Mouse (Mus musculus) activated CD4-positive, CD25-positive, alpha-beta regulatory T cell, adult 4 months (primary cell): ENCODE results near the gene Lamtor2. TPM values are rescaled to one million over a fixed set of nuclear protein-coding genes. Genes with fewer than 3 reads are reported as not detected.

Source experiments
- ATAC-seq: one replicate; pipeline ENCODE4 v1.8.0; 2017
- polyA plus RNA-seq, 2 experiments: library from polyadenylated mRNA; unstranded; fragments of 100-300 nt; shearing (Covaris generic); gene quantifications; one replicate each; pipeline ENCODE4 v1.2.1; 2017

Lamtor2 gene
- polyA plus RNA-seq, 2 experiments from 2014 or later = 132 to 197 TPM

DNA sequence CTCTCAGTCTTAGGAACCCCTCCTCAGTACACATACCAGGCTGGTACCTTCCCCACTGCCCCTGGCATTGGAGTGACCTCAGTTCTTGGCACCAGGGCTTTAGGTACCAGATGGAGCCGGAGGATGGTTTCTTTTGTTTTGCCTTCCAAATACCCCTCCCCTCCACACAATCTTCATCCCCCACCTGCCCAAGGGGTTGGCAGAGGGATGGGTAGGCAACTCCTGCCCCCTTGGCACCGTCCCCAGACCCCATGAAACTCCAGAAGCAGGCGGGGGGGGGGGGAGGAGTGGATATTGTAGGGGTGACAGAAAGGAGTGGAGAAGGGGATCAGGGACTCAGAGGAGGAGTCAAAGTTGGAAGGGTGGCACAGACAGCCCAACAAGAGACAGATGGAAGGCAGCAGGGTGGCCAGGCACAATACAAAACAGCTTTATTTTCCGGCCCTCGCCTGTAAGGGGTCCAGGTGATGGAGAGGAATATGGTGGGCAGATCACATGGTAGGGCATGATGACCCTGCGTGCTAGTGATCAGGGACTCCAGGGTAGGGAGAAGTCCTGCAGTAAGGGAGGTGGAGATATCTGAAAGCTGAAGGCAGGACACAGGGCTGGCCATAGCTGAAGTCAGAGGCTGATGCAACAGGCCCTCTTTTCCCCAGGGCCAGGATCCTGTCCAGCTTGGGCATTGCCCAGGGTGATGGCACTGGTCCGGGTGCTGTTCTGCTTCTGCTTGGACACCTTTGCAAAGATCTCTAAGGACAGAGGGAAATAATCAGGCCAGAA, 11.1 kb downstream of the Lamtor2 start:
- ATAC-seq = no peak

DNA sequence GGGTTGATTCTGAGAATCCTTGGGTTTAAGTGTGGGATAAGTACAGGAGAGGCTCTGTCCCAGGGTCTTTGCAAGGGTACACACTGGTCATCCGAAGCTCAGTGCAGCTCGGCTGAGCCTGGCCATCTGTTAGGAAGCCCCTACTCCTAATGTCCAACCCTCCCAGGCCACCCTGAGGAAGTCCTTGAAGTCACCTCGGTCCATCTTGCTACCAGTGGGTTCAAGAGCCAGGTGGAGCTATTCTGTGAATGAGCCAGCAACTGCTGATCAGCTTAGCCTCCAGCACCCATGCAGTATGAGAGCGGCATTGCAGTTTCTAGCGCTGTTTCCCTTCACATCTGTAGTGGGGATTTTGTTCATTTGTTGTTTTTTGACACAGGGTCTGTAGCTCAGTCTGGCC, 12.8 kb downstream of the Lamtor2 start:
- ATAC-seq = no peak

DNA sequence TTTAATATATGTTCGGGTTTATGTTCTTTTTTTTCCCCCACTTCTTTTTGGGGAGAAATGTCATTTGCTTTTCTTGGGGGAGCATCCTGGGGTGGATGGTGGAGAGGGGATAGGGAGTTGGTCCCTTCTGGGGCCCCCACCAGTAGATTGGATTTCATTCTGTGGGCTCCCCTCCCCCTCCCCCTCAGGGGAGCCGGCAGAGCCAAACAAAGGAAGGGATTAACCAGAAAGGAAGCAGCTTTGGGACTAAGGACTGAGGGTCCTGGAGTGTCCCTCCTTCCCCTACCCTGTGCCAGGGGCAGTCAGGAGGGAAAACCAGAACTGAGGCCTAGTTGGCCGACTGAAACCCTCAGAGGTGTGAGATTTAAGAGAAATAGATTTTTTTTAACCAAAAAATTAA, 13.5 kb downstream of the Lamtor2 start:
- ATAC-seq = no peak

DNA sequence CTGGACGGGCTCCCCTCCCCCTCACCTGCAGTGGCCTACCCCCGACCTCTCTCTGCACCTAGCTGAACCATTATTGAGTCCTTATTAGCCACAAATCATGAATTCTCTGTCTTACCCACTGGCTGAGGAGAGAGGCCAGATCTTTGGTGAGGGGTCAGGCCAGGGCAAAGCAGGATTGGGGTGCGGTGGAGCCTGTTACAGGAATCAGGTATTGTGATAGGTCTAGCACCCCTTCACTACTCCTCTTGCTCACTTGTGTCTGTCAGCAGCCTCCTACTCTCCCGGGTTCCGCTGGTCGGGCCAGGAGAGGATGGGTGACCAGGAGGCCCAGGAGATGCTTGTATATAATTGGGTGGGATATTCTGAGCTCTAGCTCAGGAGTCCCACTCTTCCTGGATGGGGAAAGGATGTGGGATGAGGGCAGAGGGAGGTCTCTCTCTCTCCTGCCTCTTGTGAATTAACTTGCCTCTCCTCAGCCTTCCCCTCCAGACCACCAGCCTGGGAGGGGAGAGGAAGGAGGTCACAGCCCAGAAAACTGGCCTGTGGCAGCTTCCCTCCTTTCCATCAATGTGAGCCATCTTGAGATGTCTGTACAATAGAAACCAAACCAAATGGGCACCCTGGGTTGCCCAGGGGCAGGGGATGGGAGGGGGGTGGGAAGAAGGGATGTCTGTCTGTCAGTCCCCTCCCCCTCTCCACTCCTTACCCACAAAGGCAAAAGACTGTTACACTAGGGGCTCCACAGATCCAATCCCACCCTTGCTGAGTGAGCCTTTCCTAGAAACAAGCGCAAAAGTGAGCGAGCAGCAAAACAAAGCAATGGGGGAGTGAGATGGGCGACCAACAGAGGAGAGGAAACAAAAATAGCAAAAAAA, 14.4 kb downstream of the Lamtor2 start:
- no peak for ATAC-seq

DNA sequence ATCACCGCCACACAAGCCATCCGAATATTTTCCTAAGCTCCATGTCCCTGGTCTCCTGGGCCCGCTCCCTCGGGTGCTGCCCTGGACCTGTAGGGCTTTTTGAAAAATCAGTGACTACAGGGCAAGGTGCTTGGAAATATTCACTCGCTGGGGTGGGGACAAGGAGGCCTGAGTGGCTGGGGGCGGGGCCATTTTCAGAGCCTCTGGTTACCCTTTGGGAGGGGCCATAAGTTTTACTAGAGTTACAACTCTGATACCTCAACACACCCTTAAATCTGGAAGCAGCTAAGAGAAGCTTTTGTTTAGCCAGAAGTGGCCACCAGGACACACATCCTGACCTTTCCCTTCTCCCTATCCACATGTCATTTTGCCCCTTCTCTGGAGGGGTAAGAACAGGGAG, 15.7 kb downstream of the Lamtor2 start:
- no peak for ATAC-seq

DNA sequence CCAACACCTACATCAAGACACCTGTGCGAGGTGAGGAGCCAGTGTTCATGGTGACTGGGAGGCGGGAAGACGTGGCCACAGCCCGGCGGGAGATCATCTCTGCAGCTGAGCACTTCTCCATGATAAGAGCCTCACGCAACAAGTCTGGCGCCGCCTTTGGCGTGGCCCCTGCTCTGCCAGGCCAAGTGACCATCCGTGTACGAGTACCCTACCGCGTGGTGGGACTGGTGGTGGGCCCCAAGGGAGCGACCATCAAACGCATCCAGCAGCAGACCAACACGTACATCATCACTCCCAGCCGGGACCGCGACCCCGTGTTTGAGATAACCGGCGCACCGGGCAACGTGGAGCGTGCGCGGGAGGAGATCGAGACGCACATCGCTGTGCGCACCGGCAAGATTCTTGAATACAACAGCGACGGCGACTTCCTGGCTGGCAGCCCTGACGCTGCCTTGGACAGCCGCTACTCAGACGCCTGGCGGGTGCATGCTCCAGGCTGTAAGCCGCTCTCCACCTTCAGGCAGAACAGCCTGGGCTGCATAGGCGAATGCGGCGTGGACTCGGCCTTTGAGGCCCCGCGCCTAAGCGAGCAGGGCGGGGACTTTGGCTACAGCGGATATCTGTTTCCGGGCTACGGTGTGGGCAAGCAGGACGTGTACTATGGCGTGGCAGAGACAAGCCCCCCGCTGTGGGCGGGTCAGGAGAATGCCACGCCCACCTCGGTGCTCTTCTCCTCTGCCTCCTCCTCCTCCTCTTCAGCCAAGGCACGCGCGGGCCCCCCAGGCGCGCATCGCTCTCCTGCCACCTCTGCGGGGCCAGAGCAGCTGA, 16.6 kb downstream of the Lamtor2 start:
- ATAC-seq = no peak

DNA sequence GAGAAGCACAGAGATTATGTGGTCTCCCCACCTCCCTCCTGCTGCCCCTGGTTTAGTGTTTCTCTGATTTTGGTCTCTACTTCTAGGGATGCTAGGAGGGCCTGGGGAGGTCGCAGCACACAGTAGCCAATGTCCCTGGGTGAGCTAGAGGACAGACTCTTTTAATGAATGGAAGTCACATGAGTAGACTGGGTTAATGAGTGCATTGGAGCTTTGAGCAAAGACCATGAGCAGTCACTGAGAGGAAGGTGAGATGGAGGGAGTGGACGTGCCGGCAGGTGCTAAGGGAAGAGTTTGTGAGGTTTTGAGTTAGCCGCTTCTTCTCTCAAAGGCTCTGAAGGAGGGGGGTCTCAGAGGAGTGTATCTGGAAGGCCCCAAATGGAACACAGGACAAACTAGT, 17.3 kb downstream of the Lamtor2 start:
- no peak for ATAC-seq

DNA sequence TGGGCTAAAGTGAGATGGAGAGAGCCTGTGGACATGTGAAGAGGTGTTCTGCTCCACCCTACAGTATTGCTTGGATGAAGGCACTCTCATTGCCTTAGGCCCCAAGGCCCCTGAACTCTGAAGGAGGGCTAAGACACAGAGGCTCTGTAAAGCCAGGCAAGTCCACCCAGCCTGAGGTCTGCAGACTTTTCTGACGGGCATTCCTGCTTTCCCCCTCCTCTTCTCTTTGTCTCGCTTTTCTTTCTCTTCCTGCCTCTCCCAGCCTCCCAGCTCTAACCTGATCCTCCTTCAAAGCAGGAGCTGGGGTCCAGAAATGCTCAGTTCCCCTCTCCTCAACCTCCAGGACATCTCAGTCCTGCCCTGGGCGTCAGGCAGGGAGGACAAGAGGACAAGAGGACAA, 17.9 kb downstream of the Lamtor2 start:
- no peak for ATAC-seq

DNA sequence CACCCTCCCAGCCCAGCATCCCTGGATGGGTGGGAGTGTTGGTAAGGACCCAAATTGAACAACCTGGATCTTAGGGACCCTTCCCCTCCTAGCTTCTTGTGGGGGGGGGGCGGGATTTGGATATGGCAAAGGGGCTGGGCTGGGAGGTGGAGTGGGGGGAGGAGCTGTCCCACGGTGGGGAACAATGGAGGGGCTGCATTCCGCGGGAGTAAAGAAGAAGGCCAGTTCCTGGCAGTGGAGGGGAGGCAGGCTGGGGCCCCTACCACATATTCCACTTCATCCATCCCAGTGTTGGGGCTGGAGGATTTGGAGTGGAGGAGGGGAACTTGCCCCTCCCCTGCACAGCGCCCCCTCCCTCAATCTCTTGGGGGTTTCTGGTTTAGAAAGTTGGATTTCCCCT, 19.2 kb downstream of the Lamtor2 start:
- no peak for ATAC-seq

DNA sequence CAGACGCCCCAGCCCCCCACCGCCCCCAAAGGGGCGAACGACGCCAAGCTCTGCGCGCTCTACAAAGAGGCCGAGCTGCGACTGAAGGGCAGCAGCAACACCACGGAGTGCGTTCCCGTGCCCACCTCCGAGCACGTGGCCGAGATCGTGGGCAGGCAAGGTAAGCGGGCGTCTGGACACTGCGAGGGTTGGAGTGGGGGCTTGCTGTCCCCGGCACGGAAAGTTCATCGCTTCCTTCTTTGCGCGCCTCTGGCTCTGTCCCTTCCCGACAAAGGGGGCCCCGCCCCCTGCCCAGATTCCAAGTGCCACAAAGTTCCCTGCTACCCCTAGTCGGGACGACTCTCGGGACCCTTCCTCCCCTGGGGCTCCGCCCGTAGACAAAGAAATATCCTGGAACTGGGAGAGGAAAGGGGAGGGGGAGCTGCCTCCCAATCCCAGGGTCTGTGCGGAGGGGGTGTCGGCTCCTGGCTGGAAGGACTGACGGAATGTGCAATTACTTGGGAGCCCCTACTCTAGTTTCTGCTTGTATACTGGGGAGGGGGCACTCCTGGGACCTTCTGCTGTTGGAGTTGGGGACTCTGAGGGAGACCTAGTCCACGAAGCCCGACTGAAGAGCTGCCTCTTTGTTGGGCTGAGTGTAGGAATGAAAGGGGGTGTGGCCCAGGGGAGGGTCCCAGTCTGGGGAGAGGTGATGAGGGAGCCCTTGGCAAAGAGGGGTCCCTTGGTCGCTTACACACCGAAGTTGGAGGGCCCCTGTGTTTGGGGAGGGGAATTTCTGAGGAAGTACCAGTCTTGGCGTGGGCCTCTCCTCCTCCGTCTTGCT, 20.0 kb downstream of the Lamtor2 start:
- no peak for ATAC-seq

DNA sequence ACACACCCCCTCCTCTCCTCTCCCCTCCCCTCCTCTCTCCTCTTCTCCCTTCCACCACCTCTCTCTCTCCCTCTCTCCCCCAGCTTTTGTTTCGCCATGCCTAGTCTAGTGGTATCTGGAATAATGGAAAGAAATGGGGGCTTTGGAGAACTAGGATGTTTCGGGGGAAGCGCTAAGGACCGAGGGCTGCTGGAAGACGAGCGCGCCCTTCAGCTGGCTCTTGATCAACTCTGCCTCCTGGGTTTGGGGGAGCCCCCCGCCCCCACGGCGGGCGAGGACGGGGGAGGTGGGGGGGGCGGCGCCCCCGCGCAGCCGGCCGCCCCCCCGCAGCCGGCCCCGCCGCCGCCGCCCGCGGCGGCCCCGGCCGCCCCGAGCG, 20.6 kb downstream of the Lamtor2 start, which contains the start of gene Mex3a:
Mex3a (plus strand) TSS at position 97 of the 376 bp plus-strand sequence.
- ATAC-seq = no peak

DNA sequence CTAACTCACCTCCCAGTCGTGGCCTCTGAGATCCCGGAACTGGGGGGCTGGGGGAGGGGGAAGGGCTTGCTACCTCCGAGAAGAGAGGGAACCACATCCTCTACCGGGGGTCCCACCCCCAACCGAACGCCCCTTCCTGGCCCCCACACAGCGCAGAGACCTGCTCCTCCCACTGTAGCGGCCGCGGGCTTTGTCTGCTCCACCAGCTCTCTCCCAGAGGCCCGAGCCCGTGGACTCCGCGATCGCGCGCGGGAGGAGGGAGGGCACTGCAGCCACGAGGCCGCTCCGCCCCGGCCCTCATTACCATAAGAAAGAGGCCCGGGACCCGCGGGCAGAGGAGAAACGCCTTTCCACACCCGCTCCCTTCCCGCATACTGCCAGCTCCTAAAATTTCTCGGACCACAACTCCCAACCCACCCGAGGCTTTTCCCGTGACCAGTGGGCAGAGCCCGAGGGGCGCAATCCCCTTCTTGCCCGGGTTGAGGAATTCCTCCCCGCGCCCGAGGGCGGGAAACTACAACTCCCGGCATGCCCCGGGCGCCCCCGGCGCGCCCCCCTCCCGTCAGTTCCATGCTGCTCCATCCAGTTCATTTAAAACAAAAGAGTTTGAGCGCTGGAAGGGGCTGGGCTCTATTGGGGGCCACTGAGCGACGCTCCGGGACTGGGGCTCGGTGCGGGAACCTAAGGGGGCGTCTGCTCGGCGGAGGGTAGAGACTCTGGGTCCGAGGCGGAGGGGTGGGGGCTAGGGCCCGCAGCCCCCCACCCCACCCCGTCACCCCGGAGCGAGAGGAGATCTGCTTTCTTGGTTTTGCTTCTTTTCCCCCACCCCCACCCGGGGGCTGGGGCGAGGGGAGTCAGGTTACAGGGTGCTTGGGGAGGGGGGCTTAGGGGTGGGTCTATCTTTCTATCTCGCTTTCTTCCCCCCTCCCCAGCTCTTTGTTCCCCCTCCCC, 21.3 kb downstream of the Lamtor2 start:
- ATAC-seq = peak; percentile 76

DNA sequence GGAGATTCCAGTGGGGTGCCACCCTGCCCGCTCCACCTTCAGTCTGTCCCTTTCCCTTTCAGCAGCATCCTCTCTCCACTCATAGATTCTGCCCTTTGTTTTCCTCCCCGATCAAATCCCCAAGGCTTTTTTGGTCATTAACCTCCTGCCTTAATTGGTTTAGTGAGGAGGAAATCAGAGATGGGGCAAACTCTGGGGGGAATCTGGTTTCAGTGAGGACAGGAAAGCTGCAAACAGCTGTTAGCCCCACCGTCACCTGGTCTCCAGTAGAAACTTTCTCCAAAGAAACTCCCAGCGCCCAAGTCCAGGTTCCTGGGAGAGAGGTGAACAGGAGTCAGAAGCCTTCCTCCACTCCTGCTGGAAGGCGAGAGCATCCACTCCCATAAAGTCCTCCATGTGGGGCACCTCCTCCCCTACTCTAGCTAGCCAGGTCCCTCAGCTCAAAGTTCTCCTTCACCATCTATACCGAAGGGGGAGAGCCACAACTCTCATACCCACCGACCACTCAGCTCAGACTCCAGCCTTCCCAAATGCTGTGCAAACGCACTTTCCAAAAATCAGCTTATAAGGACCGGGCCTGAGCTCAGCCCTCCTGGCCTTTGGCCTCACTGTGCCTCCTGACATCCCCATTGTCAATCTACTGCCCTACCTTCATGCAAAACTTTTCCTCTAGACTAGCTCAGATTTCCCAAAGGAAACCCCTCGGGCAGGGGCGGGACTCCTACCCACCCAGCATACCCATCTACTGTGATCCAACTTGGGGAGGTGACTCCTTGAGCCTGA, 22.6 kb downstream of the Lamtor2 start:
- ATAC-seq = no peak

DNA sequence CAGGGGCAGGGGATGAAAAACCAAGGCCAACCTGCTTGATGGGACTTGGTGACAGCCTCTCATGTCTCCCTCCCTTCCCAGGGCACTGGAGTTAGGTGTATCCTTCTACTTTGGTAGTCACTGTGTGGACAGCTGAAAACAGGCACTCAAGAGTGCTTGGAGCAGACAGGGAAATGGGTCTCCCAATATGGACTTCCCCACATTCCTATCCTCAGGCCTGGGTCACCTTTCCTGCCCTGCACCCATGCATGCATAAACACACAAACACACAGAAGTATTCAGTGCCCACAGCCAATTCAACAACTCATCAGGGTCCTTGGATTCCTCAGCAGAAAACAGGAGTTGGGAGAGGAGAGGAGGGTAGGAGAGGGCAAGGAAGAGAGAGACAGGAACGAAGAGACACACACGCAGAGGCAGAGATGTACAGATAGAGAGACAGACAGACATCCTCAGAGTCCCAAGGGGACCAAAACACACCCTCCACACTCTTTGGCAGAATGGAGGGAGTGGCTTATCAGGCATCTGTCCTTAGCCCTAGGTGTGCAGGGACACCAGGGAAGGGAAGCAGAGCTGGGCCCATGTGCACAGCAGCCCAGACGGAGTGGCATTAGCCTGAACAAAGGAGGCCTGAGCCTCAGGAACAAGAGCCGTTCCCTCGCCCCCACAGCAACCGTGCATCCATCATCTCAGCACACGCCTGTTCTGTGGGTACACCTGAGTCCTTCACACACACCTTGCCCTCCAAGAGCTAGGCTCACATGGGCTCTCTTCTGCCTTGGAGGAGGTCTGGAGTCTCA, 23.5 kb downstream of the Lamtor2 start:
- ATAC-seq = no peak

DNA sequence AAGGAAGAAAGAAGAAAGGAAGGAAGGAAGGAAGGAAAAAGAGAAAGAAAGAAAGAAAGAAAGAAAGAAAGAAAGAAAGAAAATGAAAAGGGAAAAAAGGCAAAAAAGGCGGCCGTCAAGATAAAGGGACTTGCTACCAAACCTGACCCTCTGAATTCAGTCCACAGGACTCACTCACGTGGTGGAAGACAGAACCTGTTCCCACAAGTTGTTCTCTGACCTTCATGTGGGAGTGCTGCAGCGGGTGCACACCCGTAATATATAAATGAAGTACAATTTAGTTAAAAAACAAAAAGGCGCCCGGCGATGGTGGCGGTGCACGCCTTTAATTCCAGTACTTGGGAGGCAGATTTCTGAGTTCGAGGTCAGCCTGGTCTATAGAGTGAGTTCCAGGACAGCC, 24.2 kb downstream of the Lamtor2 start:
- no peak for ATAC-seq

DNA sequence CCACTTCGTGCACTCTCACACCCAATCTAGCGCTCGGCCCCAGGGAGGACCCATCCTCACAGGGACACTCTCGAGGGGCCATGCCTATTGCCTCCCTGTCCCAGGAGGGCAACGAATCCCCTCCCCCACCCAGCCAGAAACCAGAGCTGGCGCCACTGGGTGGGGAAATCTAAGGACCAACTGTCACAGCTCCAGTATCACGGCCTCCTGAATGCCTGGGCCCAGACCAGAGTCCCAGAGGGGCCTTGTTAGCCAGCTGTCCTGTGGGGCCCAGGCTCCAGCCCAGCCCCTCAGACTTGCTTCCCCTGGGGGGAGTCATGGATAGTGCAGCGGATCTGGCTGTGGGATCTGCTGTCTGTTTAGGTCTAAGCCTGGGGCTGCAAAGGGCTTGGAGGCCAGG, 25.3 kb downstream of the Lamtor2 start:
- ATAC-seq = no peak

DNA sequence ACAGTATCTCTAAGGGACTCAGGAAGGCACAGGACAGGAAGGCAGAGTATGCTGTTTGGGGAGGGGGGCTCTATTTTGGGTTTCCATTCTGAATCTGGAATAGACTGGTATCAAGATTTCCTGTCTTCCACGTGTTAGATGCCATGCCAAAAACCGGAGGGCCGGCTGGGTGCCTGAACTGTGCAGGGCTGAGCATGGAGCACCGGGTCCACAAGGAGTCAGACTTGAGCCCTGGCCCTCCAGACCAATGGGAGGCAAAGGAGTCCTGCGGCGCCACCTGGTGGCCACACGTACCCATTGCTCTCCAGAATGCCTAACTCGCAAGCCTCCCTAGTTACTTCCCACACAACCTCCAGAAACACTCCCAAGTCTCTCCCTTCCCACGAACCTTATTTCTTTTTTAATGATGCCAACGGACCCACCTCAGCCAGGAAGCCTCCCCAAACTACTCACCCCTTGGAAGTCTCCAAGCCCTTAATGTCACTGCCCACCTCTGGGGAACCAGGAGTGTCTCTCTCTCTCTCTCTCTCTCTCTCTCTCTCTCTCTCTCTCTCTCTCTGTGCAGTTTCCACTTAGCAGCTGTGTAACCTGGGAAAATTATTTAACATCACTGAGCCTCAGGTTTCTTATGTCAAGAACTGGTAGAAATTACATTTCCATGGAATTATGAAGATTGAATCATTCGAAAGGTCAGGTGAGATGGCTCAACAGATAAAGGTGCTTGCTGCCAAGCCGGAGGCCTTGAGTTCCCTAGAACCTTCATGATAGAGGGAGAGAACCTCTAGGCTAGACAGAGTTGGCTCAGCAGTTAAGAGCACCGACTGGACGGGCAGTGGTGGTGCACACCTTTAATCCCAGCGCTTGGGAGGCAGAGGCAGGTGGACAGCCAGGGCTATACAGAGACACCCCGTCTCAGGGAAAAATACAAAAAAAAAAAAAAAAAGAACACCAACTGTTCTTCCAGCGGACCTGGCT, 26.4 kb downstream of the Lamtor2 start:
- peak; percentile 60 for ATAC-seq

DNA sequence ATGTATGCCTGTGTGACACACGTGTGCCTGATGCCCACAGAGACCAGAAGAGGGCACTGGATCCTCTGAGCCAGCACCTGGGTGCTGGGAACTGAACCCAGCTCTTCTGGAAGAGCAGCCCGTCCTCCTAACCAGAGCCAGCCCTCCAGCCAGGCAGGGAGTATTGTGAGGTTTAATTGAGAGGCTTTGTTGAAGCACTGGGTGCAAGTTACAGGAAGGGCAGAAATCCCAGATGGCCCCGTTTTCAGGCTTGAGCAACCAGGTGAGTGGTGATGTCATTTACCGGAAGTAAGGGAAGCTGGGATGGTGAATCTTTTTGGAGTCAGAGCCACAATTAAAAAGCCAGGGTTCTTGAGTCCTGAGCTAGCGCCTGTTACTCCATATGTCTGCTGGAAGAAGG, 27.9 kb downstream of the Lamtor2 start:
- ATAC-seq = no peak
